Mouse (Mus musculus) lung, embryonic 14.5 days (tissue): ENCODE measurements around the gene Cyth4. TPM values are rescaled to one million over a fixed set of nuclear protein-coding genes. Genes with fewer than 3 reads are reported as not detected.

Source experiments
- ATAC-seq: fragments of 200-750 bp; cut with Nextera tagmentation; 2 replicates; pipeline ENCODE4 v1.8.0; 2017; ENCODE audit warnings: mild to moderate bottlenecking, moderate TSS enrichment, moderate library complexity; ENCODE audit not compliant: insufficient read depth
- DNase-seq: peaks from one replicate; pipeline ENCODE4 v3.0.0-alpha.2; 2015
- H3K27ac ChIP-seq: fragments of 300-500 bp; sonication (generic); 2 replicates; pipeline ENCODE4 v1.5.1; 2014; ENCODE audit warnings: low read depth, mild to moderate bottlenecking, moderate library complexity
- H3K27me3 ChIP-seq: fragments of 300-500 bp; sonication (generic); 2 replicates; pipeline ENCODE4 v1.6.1; 2014; ENCODE audit warnings: low read length, control low read depth; ENCODE audit not compliant: insufficient read depth
- H3K36me3 ChIP-seq: fragments of 300-500 bp; sonication (generic); 2 replicates; pipeline ENCODE4 v1.6.1; 2014; ENCODE audit warnings: control low read depth; ENCODE audit not compliant: insufficient read depth
- H3K4me1 ChIP-seq: fragments of 300-500 bp; sonication (generic); 2 replicates; pipeline ENCODE4 v1.6.1; 2014; ENCODE audit warnings: antibody characterized with exemption, control low read depth; ENCODE audit not compliant: insufficient read depth
- H3K4me2 ChIP-seq: fragments of 300-500 bp; sonication (generic); 2 replicates; pipeline ENCODE4 v1.6.1; 2014; ENCODE audit warnings: mild to moderate bottlenecking
- H3K4me3 ChIP-seq: fragments of 300-500 bp; sonication (generic); 2 replicates; pipeline ENCODE4 v1.5.1; 2014; ENCODE audit warnings: low read depth, low read length
- H3K9ac ChIP-seq: fragments of 300-500 bp; sonication (generic); 2 replicates; pipeline ENCODE4 v1.6.1; 2014
- H3K9me3 ChIP-seq: fragments of 300-500 bp; sonication (generic); 2 replicates; pipeline ENCODE4 v1.6.1; 2016; ENCODE audit warnings: low read depth, low read length, control low read depth
- CTCF ChIP-seq: IDR thresholded peaks from 2 replicates; pipeline ENCODE4 v1.5.1; 2016; ENCODE audit warnings: antibody characterized with exemption, low read depth
- WGBS: fragments of 180-500 bp; shearing (Covaris S2); extraction: QIAGEN DNeasy Blood & Tissue Kit; methylation state at CpG from one replicate; pipeline ENCODE4 v1.1.7; 2014; 5-methylcytosine and 5-hydroxymethylcytosine counted together
- polyA plus RNA-seq: library from polyadenylated mRNA; unstranded; fragments of >200 nt; fragmentation: Nextera tagmentation; extraction: Ambion mirVana; gene quantifications from 2 replicates; pipeline ENCODE4 v1.2.1, GENCODE M21; 2014

Gene Cyth4
- polyA plus RNA-seq, 1 experiment from 2014 or later, result 4.9 TPM

DNA sequence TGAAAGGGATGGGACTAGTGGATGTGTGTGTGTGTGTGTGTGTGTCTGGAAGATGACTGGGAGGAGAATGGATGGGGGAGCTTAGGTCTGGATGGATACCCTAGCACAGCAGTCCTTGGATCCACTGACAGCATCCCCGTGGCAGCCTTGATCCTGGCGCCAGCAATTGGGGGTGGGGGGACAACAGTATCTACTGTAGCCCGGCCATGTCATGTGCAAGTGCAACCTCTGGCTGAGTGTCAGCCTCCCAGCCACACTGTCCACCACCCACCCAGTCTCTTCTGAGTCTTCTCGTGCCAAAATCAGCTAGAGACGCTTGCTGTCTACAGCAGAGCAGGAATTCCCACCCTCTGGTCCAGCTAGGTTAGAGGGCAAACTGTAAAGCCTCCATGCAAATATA lies 67.4 kb downstream of the Cyth4 start:
- no peak overlapping the region for H3K4me3 ChIP-seq

DNA sequence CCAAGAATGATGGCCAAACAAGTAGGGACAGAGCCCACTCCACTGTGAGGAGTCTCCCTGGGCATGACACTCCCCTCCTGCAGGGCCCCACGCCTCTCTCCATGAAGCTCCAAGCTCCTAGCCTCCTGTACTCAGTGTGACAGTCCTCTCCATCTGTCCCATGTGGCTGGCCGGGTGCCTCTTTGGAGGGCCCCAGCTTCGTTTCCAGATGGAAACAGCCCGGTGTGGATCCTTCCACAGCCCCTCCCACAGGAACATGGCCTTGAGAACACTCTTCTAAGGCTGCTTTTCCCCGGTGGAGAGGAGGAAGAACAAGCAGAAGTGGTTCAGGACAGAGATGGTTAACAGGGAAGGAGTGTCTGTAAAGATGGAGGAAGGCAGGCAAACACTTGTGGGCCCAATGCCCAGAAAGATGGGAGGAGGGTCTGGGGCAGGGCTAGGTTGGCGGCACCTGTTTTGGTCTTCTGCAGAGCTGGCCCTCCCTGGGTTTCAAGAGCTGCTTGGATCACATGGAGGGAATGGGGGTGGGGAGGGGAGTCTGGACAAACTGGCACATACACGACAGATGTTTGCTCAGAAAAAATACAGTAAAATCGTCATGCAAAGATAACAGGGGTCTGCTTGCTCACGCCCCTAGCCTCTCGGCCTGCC lies 72.5 kb downstream of the Cyth4 start:
- no peak overlapping the region for H3K27ac ChIP-seq
- no peaks in the 10 kb centered on the region for H3K36me3 ChIP-seq
- no peak overlapping the region for H3K9ac ChIP-seq
- H3K9me3 ChIP-seq, result no peaks in the 10 kb centered on the region
- no peak overlapping the region for H3K4me3 ChIP-seq
- WGBS, result 35% methylated on average over 10 of the region's 10 CpGs
- H3K4me1 ChIP-seq, result 0 out of 2 replicates have a peak, but pooled peaks cover 5% of the 10 kb centered on the region
- no peak overlapping the region for H3K4me2 ChIP-seq
- no peak for TF ChIP-seq CTCF
- ATAC-seq (0 out of 2 replicates have a peak, but pooled peaks have one; percentile 60), DNase-seq (peak; percentile 52)
- H3K27me3 ChIP-seq, result peaks cover 33% of the 10 kb centered on the region

More for the DNA sequence above, 67.4 kb downstream of the Cyth4 start:
- Histone ChIP-seq H3K27me3 (no peaks in the 10 kb centered on the region), H3K9ac (no peak overlapping the region), H3K9me3 (no peaks in the 10 kb centered on the region), H3K4me1 (no peaks in the 10 kb centered on the region), H3K27ac (no peak overlapping the region), H3K4me2 (no peak overlapping the region), H3K36me3 (no peaks in the 10 kb centered on the region)
- DNase-seq, result peak; percentile 59
- 46% methylated on average over 5 of the region's 5 CpGs for WGBS
- peak; percentile 71 for ATAC-seq
- no peak for TF ChIP-seq CTCF

DNA sequence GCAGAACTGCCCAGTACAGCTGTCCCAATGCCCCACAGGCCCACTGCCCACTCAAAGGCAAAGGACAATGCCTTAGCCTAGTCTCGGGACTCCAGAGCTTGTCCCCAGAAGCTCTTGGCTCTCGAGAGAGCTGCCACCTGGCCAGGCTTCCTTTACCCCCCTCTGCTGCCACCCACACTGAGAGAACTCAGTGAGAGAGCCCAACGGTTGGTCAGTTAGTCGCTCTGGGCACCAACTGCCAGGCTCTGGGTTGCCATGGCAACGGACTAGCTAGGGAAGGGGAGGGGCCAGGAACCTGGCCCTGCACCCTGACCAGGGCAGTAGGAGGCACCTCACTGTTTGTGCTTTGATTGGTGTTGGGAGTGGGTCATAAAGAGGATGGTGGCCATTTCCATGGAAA lies 73.5 kb downstream of the Cyth4 start:
- DNase-seq (peak; percentile 46), ATAC-seq (no peak)
- H3K4me2 ChIP-seq, result no peak overlapping the region

More for the DNA sequence above, 73.5 kb downstream of the Cyth4 start:
- no peak overlapping the region for H3K9ac ChIP-seq
- no peaks in the 10 kb centered on the region for H3K9me3 ChIP-seq
- H3K27ac ChIP-seq, result no peak overlapping the region
- no peak for TF ChIP-seq CTCF
- H3K27me3 ChIP-seq, result peaks cover 38% of the 10 kb centered on the region
- H3K4me3 ChIP-seq, result no peak overlapping the region
- 38% methylated on average over 5 of the region's 5 CpGs for WGBS
- H3K4me1 ChIP-seq, result 0 out of 2 replicates have a peak, but pooled peaks cover 5% of the 10 kb centered on the region
- H3K36me3 ChIP-seq, result no peaks in the 10 kb centered on the region

Other genes starting within 250 kb of the Cyth4 start
- gene Tex33, start 201.1 kb upstream of the Cyth4 start, polyA plus RNA-seq, result not detected in 2 replicates
- gene Tst, start 191.1 kb upstream of the Cyth4 start, polyA plus RNA-seq, result 51.9 and 53.5 TPM in 2 replicates
- gene Mpst, start 190.6 kb upstream of the Cyth4 start, polyA plus RNA-seq, result 3.3 and 3.5 TPM in 2 replicates
- gene Kctd17, start 168.5 kb upstream of the Cyth4 start, polyA plus RNA-seq, result 51.8 and 53.9 TPM in 2 replicates
- 0.18 and 0.37 TPM in 2 replicates for gene Tmprss6, start 128.4 kb upstream of the Cyth4 start, polyA plus RNA-seq
- 0.12 TPM in 1 of 2 replicates, not detected in the other for gene Il2rb, start 101.8 kb upstream of the Cyth4 start, polyA plus RNA-seq
- gene C1qtnf6, start 65.6 kb upstream of the Cyth4 start, polyA plus RNA-seq, result 39.8 and 40.7 TPM in 2 replicates
- 0.08 TPM in 1 of 2 replicates, not detected in the other for gene Sstr3, start 52.4 kb upstream of the Cyth4 start, polyA plus RNA-seq
- gene Rac2, start 24.3 kb upstream of the Cyth4 start, polyA plus RNA-seq, result 12.2 and 16.2 TPM in 2 replicates
- 0.03 and 0.08 TPM in 2 replicates for gene Elfn2, start 121.7 kb downstream of the Cyth4 start, polyA plus RNA-seq
- 28.7 and 34.3 TPM in 2 replicates for gene Mfng, start 176.4 kb downstream of the Cyth4 start, polyA plus RNA-seq
- gene Card10, start 206.0 kb downstream of the Cyth4 start, polyA plus RNA-seq, result 7.8 and 8.5 TPM in 2 replicates
- 93.2 and 101 TPM in 2 replicates for gene Cdc42ep1, start 245.6 kb downstream of the Cyth4 start, polyA plus RNA-seq